Mouse (Mus musculus) embryonic fibroblast, embryonic 13.5 days (primary cell): ENCODE measurements around the gene Bend3.

Experiments
- CTCF ChIP-seq: IDR thresholded peaks from 2 replicates; pipeline ENCODE4 v1.5.1; 2011; ENCODE audit warnings: mild to moderate bottlenecking, control low read depth, low read length, moderate library complexity, borderline replicate concordance; ENCODE audit not compliant: insufficient read depth
- POLR2A ChIP-seq: IDR thresholded peaks from 2 replicates; pipeline ENCODE4 v1.6.1; 2011; ENCODE audit warnings: low read depth, mild to moderate bottlenecking, control low read depth, low read length, moderate library complexity

- TF ChIP-seq CTCF (no peak), POLR2A (no peak)
Observed at GRCm38 (mm10) chr10:43551388-43551787, 72.8 kb downstream of the Bend3 start.
